Mouse (Mus musculus): ENCODE results near the gene Ebf1. TPM values are rescaled to one million over a fixed set of nuclear protein-coding genes. Genes with fewer than 3 reads are reported as not detected.

Ebf1 gene
- polyA plus RNA-seq, 1 experiment, result 188 TPM

GRCm38 (mm10) chr11:45008078-45008477 is 391.0 kb downstream of the Ebf1 start:
- Histone ChIP-seq H3K4me3 (replicated peaks; ENCODE audit: control insufficient read depth, low read depth, low read length) (no peak overlapping the region), H3K4me1 (ENCODE audit: control insufficient read depth, insufficient read depth, low read length) (no peaks in the 10 kb centered on the region), H3K27ac (ENCODE audit: control insufficient read depth, insufficient read depth, low read depth, low read length, poor library complexity) (no peak overlapping the region)
- TF ChIP-seq POLR2A (IDR thresholded peaks at IDR 0.05; ENCODE audit: borderline replicate concordance, control insufficient read depth, low read depth, low read length) (no peak), CTCF (IDR thresholded peaks at IDR 0.05; ENCODE audit: control insufficient read depth, insufficient read depth, low read length) (peak; percentile 90)
- 1% methylated on average over 7 of the region's 7 CpGs for WGBS

- no peaks in the 10 kb centered on the region for H3K4me1 ChIP-seq (ENCODE audit: control insufficient read depth, insufficient read depth, low read length)
- no peak overlapping the region for H3K27ac ChIP-seq (ENCODE audit: control insufficient read depth, insufficient read depth, low read depth, low read length, poor library complexity)
- no peak overlapping the region for H3K4me3 ChIP-seq (replicated peaks; ENCODE audit: control insufficient read depth, low read depth, low read length)
- 68% methylated on average over 5 of the region's 5 CpGs for WGBS
- TF ChIP-seq POLR2A (IDR thresholded peaks at IDR 0.05; ENCODE audit: borderline replicate concordance, control insufficient read depth, low read depth, low read length), result no peak
- no peak for TF ChIP-seq CTCF (IDR thresholded peaks at IDR 0.05; ENCODE audit: control insufficient read depth, insufficient read depth, low read length)
Observed at GRCm38 (mm10) chr11:45008760-45009159, 391.6 kb downstream of the Ebf1 start.

- no peak overlapping the region for H3K4me3 ChIP-seq (replicated peaks; ENCODE audit: control insufficient read depth, low read depth, low read length)
- no peak overlapping the region for H3K27ac ChIP-seq (ENCODE audit: control insufficient read depth, insufficient read depth, low read depth, low read length, poor library complexity)
- WGBS, result 59% methylated on average over 1 of the region's 1 CpGs
- no peak for TF ChIP-seq CTCF (IDR thresholded peaks at IDR 0.05; ENCODE audit: control insufficient read depth, insufficient read depth, low read length)
- TF ChIP-seq POLR2A (IDR thresholded peaks at IDR 0.05; ENCODE audit: borderline replicate concordance, control insufficient read depth, low read depth, low read length), result no peak
- H3K4me1 ChIP-seq (ENCODE audit: control insufficient read depth, insufficient read depth, low read length), result no peaks in the 10 kb centered on the region
Observed at GRCm38 (mm10) chr11:45012081-45012480, 395.0 kb downstream of the Ebf1 start.

DNA sequence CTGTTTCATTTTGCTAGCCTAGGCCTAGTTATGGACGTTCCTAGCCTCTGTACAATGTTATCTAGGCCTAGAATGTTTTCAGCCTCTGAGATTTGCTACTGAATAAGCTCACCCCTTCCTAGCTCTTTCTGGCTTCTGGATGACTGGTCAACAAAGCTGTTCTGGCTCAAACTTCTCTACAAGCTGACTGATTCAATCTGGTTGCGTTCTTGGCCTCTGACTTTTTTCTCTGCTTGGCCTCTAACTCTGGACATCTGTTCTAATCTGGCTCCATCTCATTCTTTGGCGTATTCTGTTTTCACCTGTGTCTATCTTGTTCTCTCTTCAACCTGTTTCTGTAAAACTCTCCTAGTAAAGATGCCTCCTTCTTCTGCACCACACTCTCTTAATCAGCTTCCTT is 400.4 kb downstream of the Ebf1 start:
- H3K4me1 ChIP-seq (ENCODE audit: control insufficient read depth, insufficient read depth, low read length), result no peaks in the 10 kb centered on the region
- no peak overlapping the region for H3K27ac ChIP-seq (ENCODE audit: control insufficient read depth, insufficient read depth, low read depth, low read length, poor library complexity)
- WGBS, result 71% methylated on average over 3 of the region's 3 CpGs
- H3K4me3 ChIP-seq (replicated peaks; ENCODE audit: control insufficient read depth, low read depth, low read length), result no peak overlapping the region
- no peak for TF ChIP-seq POLR2A (IDR thresholded peaks at IDR 0.05; ENCODE audit: borderline replicate concordance, control insufficient read depth, low read depth, low read length)
- no peak for TF ChIP-seq CTCF (IDR thresholded peaks at IDR 0.05; ENCODE audit: control insufficient read depth, insufficient read depth, low read length)

DNA sequence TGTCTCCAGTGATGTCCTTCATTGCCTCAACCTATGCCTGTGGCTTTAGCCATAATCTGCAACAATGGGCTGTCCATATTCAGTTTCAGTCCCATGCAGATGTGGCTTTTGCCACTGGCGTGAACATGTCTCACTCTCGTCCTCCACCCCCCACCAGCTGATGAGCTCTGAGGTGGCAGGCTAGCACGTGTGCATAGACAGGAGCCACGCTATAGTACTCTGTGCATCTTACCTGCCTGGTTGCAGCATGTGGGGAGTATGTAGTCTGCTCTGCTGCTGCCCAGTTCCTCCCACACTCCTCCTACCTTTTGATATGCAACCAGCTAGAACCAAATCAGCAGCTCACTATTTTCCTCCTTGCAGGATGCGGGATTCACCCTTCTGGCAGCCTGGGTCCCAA is 408.9 kb downstream of the Ebf1 start:
- Histone ChIP-seq H3K4me1 (ENCODE audit: control insufficient read depth, insufficient read depth, low read length) (no peaks in the 10 kb centered on the region), H3K27ac (ENCODE audit: control insufficient read depth, insufficient read depth, low read depth, low read length, poor library complexity) (no peak overlapping the region), H3K4me3 (replicated peaks; ENCODE audit: control insufficient read depth, low read depth, low read length) (no peak overlapping the region)
- TF ChIP-seq CTCF (IDR thresholded peaks at IDR 0.05; ENCODE audit: control insufficient read depth, insufficient read depth, low read length) (no peak), POLR2A (IDR thresholded peaks at IDR 0.05; ENCODE audit: borderline replicate concordance, control insufficient read depth, low read depth, low read length) (no peak)
- WGBS, result 78% methylated on average over 5 of the region's 5 CpGs

GRCm38 (mm10) chr11:45026674-45027073 is 409.6 kb downstream of the Ebf1 start:
- Histone ChIP-seq H3K4me3 (replicated peaks; ENCODE audit: control insufficient read depth, low read depth, low read length) (no peak overlapping the region), H3K4me1 (ENCODE audit: control insufficient read depth, insufficient read depth, low read length) (no peaks in the 10 kb centered on the region), H3K27ac (ENCODE audit: control insufficient read depth, insufficient read depth, low read depth, low read length, poor library complexity) (no peak overlapping the region)
- 48% methylated on average over 11 of the region's 11 CpGs for WGBS
- TF ChIP-seq POLR2A (IDR thresholded peaks at IDR 0.05; ENCODE audit: borderline replicate concordance, control insufficient read depth, low read depth, low read length) (no peak), CTCF (IDR thresholded peaks at IDR 0.05; ENCODE audit: control insufficient read depth, insufficient read depth, low read length) (no peak)

GRCm38 (mm10) chr11:45027076-45027475 is 410.0 kb downstream of the Ebf1 start:
- H3K4me1 ChIP-seq (ENCODE audit: control insufficient read depth, insufficient read depth, low read length), result no peaks in the 10 kb centered on the region
- H3K27ac ChIP-seq (ENCODE audit: control insufficient read depth, insufficient read depth, low read depth, low read length, poor library complexity), result no peak overlapping the region
- H3K4me3 ChIP-seq (replicated peaks; ENCODE audit: control insufficient read depth, low read depth, low read length), result no peak overlapping the region
- TF ChIP-seq POLR2A (IDR thresholded peaks at IDR 0.05; ENCODE audit: borderline replicate concordance, control insufficient read depth, low read depth, low read length), result no peak
- no peak for TF ChIP-seq CTCF (IDR thresholded peaks at IDR 0.05; ENCODE audit: control insufficient read depth, insufficient read depth, low read length)
- 43% methylated on average over 7 of the region's 7 CpGs for WGBS

- WGBS, result 81% methylated on average over 7 of the region's 7 CpGs
- no peak for TF ChIP-seq POLR2A (IDR thresholded peaks at IDR 0.05; ENCODE audit: borderline replicate concordance, control insufficient read depth, low read depth, low read length)
- no peak for TF ChIP-seq CTCF (IDR thresholded peaks at IDR 0.05; ENCODE audit: control insufficient read depth, insufficient read depth, low read length)
- H3K4me3 ChIP-seq (replicated peaks; ENCODE audit: control insufficient read depth, low read depth, low read length), result no peak overlapping the region
- H3K27ac ChIP-seq (ENCODE audit: control insufficient read depth, insufficient read depth, low read depth, low read length, poor library complexity), result no peak overlapping the region
- H3K4me1 ChIP-seq (ENCODE audit: control insufficient read depth, insufficient read depth, low read length), result no peaks in the 10 kb centered on the region
Observed at GRCm38 (mm10) chr11:45055744-45056610, 438.9 kb downstream of the Ebf1 start.

Other genes with a start within 250 kb of the Ebf1 start
- not detected in 2 replicates for gene Il12b, start 217.3 kb upstream of the Ebf1 start, polyA plus RNA-seq (2011; ENCODE audit: insufficient read depth, insufficient read length, low replicate concordance, missing spikeins)
- gene Ublcp1, start 146.8 kb upstream of the Ebf1 start, polyA plus RNA-seq (2011; ENCODE audit: insufficient read depth, insufficient read length, low replicate concordance, missing spikeins), result 42.2 and 52.5 TPM in 2 replicates
- 35.4 and 48.7 TPM in 2 replicates for gene Rnf145, start 98.4 kb upstream of the Ebf1 start, polyA plus RNA-seq (2011; ENCODE audit: insufficient read depth, insufficient read length, low replicate concordance, missing spikeins)

All from bone marrow, adult 2 months (tissue).